Mouse (Mus musculus) thymus, adult 2 months (tissue): ENCODE measurements around the gene Tmem204.

Source experiments
- CTCF ChIP-seq: fragments of 200-500 bp; IDR thresholded peaks from 2 replicates; pipeline ENCODE4 v1.5.1; 2012; ENCODE audit warnings: mild to moderate bottlenecking, control low read depth, low read length, moderate library complexity, borderline replicate concordance; ENCODE audit not compliant: control insufficient read depth, poor library complexity, insufficient read depth; ENCODE audit errors: extremely low read depth
- POLR2A ChIP-seq: fragments of 200-500 bp; IDR thresholded peaks from 2 replicates; pipeline ENCODE4 v1.6.1; 2012; ENCODE audit warnings: mild to moderate bottlenecking, low read length, control low read depth, moderate library complexity; ENCODE audit not compliant: control insufficient read depth, poor library complexity, insufficient read depth; ENCODE audit errors: extremely low read depth

DNA sequence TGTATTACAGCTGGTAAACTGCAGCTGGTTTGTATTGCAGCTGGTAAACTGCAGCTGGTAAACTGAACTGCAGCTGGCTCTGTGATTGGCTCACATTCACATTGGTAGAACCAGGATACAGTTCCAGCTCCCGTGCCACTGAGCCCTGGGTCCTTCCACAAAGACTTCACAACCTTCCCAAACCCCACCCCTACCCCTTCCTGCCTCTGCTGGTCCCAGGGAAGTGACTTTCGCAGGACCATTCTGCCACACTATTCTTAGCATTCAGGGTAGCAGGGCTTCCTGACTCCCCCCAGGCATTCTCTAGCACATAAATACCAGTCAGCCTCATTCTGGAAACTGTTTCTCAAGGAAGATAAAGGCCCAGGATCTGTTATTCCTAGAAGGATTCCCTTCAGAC lies 14.7 kb downstream of the Tmem204 start:
- TF ChIP-seq CTCF (no peak), POLR2A (no peak)
